Mouse (Mus musculus): ENCODE data around the gene Btbd11. TPM values are rescaled to one million over a fixed set of nuclear protein-coding genes. Genes with fewer than 3 reads are reported as not detected.

The Btbd11 gene
- 3.0 and 3.2 TPM in 2 replicates for polyA plus RNA-seq (2012; rRNA removed)

GRCm38 (mm10) chr10:85386605-85387218, at the start of gene Btbd11:
TSS of gene Btbd11 (plus strand) at chr10:85386814.

Other genes starting within 250 kb of the Btbd11 start
- 12.4 and 22.0 TPM in 2 replicates for gene Cry1, start 201.8 kb upstream of the Btbd11 start, polyA plus RNA-seq (2012; rRNA removed)

Data from colon, adult 2 months (tissue).